Mouse (Mus musculus) cerebellum, adult 2 months (tissue): ENCODE results near the gene Cacnb3.

Source experiments
- CTCF ChIP-seq: fragments of 200-500 bp; IDR thresholded peaks from 2 replicates; pipeline ENCODE4 v1.5.1; 2011; ENCODE audit warnings: low read depth, mild to moderate bottlenecking, control low read depth, low read length, moderate library complexity, borderline replicate concordance; ENCODE audit not compliant: insufficient read depth
- POLR2A ChIP-seq: fragments of 200-500 bp; IDR thresholded peaks from 2 replicates; pipeline ENCODE4 v1.6.1; 2011; ENCODE audit warnings: low read length, control low read depth, borderline replicate concordance; ENCODE audit not compliant: insufficient read depth

DNA sequence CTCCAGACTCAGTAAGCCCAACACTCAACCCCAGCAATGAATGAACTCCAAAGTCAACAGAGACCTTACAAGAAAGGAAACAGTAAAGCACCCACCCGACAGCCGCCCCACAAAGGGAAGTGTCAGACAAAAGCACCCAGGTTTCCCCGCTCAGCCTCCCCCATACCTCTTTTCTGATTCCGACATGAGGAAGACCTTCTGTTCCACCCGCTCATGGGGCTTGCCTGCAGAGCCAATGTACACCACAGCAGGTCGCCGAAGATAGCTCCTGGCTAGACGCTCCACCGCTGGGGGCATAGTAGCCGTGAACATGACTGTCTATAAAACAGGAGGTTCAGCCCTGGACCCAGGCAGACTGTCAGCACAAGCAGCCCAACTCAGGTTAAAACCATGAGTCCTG lies 16.7 kb downstream of the Cacnb3 start:
- TF ChIP-seq CTCF, result no peak
- no peak for TF ChIP-seq POLR2A
